Mouse (Mus musculus): ENCODE results near the gene Clptm1. TPM values are rescaled to one million over a fixed set of nuclear protein-coding genes. Genes with fewer than 3 reads are reported as not detected.

Clptm1 gene
- polyA plus RNA-seq (2014; fragmentation: Nextera tagmentation; extraction: Ambion mirVana) = 89.9 and 94.9 TPM in 2 replicates

DNA sequence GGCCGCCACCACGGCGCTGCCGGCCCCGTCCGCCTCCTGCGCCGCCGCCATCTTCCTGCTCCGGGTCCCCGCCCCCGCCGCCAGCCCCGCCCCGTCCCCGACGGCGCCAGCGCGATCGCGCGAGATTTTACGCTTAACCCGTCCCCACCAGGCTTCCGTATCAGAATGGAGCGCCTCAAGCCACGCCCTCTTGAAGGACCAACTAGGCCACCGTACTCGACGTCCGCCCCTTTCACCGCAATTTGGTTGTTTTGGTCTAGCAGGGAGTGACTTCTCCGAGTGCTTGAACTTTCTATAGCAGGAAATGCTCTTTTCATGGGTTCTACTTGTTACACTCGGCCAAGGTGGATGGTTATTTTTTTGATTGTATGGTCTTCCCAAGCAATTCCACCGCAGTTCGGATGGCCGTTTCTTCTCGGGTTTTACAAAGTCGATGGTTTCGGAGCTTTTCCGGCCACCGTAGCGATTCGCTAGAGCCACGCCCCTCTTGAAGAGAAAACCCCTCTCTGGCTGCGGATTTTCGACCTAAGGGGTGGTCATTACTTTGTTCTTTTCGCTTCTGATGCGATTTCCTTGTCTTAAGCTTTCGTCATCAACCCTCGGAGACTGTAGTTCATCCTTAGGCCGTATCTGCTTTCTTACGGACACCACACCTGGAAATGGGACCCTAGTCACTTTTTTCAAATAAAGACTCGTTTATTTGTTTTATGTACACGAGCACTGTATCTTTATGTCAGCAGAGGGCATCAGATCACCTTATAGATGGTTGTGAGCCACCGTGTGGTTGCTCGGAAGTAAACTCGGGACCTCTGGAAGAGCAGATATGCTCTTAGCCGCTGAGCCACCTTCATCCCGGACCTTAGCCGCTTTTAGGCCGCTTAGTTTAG is at the start of gene Clptm1:
Gene Clptm1, minus strand, starts transcription at position 79 of the 887 bp plus-strand sequence.
- ATAC-seq (replicated peaks; ENCODE audit: low FRiP score) = peak; percentile 78
- H3K9ac ChIP-seq (ENCODE audit: low read depth, low read length) = peak within 1 kb of the TSS; percentile 98

DNA sequence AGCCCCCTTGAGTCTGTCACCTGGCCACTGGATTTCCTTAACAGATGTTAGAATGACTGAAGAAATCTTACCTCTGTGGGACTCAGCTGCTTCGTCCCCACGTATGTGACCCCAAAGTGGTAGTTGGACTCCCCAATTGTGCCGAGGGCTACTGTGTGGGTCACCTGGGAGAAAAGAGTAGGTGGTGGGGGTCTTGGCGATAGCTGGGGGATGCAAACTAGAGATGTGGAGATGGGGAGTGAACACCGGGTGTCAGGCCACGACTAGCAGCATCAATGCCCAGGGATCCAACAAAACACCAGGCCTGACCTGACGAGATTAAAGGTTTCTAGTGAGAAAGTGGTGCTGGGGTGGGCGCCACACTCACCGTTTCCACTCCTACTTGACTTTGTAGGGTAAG is 48.8 kb upstream of the Clptm1 start:
- ATAC-seq (replicated peaks; ENCODE audit: low FRiP score) (no peak), DNase-seq (ENCODE audit: low spot score) (no peak)
- Histone ChIP-seq H3K9me3 (ENCODE audit: control insufficient read depth, low read length) (no peaks in the 10 kb centered on the region), H3K36me3 (ENCODE audit: control insufficient read depth, insufficient read depth, low read length) (peaks cover 41% of the 10 kb centered on the region), H3K4me2 (peak overlapping the region; percentile 82), H3K4me3 (ENCODE audit: low read depth, low read length) (peak overlapping the region; percentile 95), H3K27ac (ENCODE audit: low read depth, low read length) (no peak overlapping the region), H3K27me3 (replicated peaks; ENCODE audit: control insufficient read depth, insufficient read depth, low read length) (no peaks in the 10 kb centered on the region), H3K9ac (ENCODE audit: low read depth, low read length) (no peak overlapping the region; the same call in 1 of the 2 replicates), H3K4me1 (replicated peaks; ENCODE audit: control insufficient read depth, insufficient read depth, low read length) (peaks cover 15% of the 10 kb centered on the region)
- WGBS = 81% methylated on average over 9 of the region's 9 CpGs

More for the DNA sequence above, at the start of gene Clptm1:
- H3K27ac ChIP-seq (ENCODE audit: low read depth, low read length) = peak within 1 kb of the TSS; percentile 97
- peak within 1 kb of the TSS; percentile 96 for H3K4me2 ChIP-seq
- peaks cover 15% of the 10 kb centered on the region for H3K36me3 ChIP-seq (ENCODE audit: control insufficient read depth, insufficient read depth, low read length)
- H3K4me3 ChIP-seq (ENCODE audit: low read depth, low read length) = peak within 1 kb of the TSS; percentile 100
- no peaks in the 10 kb centered on the region for H3K27me3 ChIP-seq (replicated peaks; ENCODE audit: control insufficient read depth, insufficient read depth, low read length)
- H3K4me1 ChIP-seq (replicated peaks; ENCODE audit: control insufficient read depth, insufficient read depth, low read length) = peaks cover 22% of the 10 kb centered on the region
- H3K9me3 ChIP-seq (ENCODE audit: control insufficient read depth, low read length) = no peaks in the 10 kb centered on the region
- under 1% methylated on average over 60 of the region's 63 CpGs for WGBS
- DNase-seq (ENCODE audit: low spot score) = peak; percentile 95

DNA sequence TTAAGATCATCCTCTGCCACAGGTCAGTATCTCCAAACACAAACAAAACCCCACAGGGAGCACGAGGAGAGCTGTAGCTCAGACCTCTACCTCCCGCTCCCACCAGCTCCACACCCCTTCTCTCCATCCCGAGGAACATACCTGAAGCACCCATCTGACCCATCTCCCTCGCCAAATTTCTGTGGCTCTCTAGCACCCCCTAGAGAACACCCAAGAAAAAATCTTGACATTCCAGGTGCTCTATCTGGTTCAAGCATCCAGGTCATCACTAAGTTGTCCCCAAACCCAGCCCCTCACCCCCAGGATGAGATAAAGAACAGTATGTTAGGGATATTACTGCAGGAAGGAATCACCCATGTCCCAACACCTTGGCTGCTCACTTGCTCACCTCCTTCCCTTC is 48.4 kb upstream of the Clptm1 start:
- H3K9me3 ChIP-seq (ENCODE audit: control insufficient read depth, low read length) = no peaks in the 10 kb centered on the region
- no peak overlapping the region for H3K27ac ChIP-seq (ENCODE audit: low read depth, low read length)
- peaks cover 15% of the 10 kb centered on the region for H3K4me1 ChIP-seq (replicated peaks; ENCODE audit: control insufficient read depth, insufficient read depth, low read length)
- no peak for ATAC-seq (replicated peaks; ENCODE audit: low FRiP score)
- 0 out of 2 replicates have a peak overlapping the region, but pooled peaks have one; percentile 82 for H3K4me2 ChIP-seq
- DNase-seq (ENCODE audit: low spot score) = no peak
- no peaks in the 10 kb centered on the region for H3K27me3 ChIP-seq (replicated peaks; ENCODE audit: control insufficient read depth, insufficient read depth, low read length)
- WGBS = 60% methylated on average over 4 of the region's 4 CpGs
- H3K36me3 ChIP-seq (ENCODE audit: control insufficient read depth, insufficient read depth, low read length) = peaks cover 42% of the 10 kb centered on the region
- H3K9ac ChIP-seq (ENCODE audit: low read depth, low read length) = no peak overlapping the region
- peak overlapping the region; percentile 95; the same call in 1 of the 2 replicates for H3K4me3 ChIP-seq (ENCODE audit: low read depth, low read length)

GRCm38 (mm10) chr7:19712414-19712813 is 47.6 kb upstream of the Clptm1 start:
- Histone ChIP-seq H3K27me3 (replicated peaks; ENCODE audit: control insufficient read depth, insufficient read depth, low read length) (no peaks in the 10 kb centered on the region), H3K27ac (ENCODE audit: low read depth, low read length) (no peak overlapping the region), H3K4me2 (no peak overlapping the region), H3K4me3 (ENCODE audit: low read depth, low read length) (no peak overlapping the region), H3K4me1 (replicated peaks; ENCODE audit: control insufficient read depth, insufficient read depth, low read length) (peaks cover 15% of the 10 kb centered on the region), H3K9ac (ENCODE audit: low read depth, low read length) (no peak overlapping the region), H3K36me3 (ENCODE audit: control insufficient read depth, insufficient read depth, low read length) (peaks cover 47% of the 10 kb centered on the region), H3K9me3 (ENCODE audit: control insufficient read depth, low read length) (no peaks in the 10 kb centered on the region)
- DNase-seq (ENCODE audit: low spot score) (no peak), ATAC-seq (replicated peaks; ENCODE audit: low FRiP score) (no peak)
- WGBS = 76% methylated on average over 4 of the region's 4 CpGs

GRCm38 (mm10) chr7:19710650-19711049 is 45.8 kb upstream of the Clptm1 start:
- peaks cover 54% of the 10 kb centered on the region for H3K36me3 ChIP-seq (ENCODE audit: control insufficient read depth, insufficient read depth, low read length)
- 90% methylated on average over 10 of the region's 10 CpGs for WGBS

DNA sequence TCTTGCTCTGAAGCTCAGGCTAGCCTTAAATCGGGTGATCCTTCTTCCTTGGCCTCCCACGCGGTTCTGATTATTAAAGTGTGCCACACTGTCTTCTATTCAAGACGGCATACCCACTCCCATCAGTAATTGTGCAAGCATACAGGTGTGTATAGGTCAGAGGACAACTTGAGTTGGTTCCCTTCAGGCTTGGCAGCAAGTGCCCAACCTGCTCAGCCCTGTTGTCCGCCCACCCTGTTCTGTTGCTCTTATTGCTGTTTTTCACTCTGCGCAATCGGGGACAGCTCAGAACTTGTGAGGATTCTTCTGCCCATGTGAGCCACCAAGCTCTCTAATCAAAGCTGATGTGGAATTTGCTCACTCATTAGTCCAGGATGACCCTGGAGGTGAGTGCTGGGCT is 40.4 kb upstream of the Clptm1 start:
- Histone ChIP-seq H3K4me3 (ENCODE audit: low read depth, low read length) (no peak overlapping the region), H3K27ac (ENCODE audit: low read depth, low read length) (no peak overlapping the region), H3K9ac (ENCODE audit: low read depth, low read length) (no peak overlapping the region), H3K27me3 (replicated peaks; ENCODE audit: control insufficient read depth, insufficient read depth, low read length) (no peaks in the 10 kb centered on the region), H3K36me3 (ENCODE audit: control insufficient read depth, insufficient read depth, low read length) (peaks cover 53% of the 10 kb centered on the region), H3K4me1 (replicated peaks; ENCODE audit: control insufficient read depth, insufficient read depth, low read length) (peaks cover 17% of the 10 kb centered on the region), H3K4me2 (no peak overlapping the region), H3K9me3 (ENCODE audit: control insufficient read depth, low read length) (no peaks in the 10 kb centered on the region)
- 90% methylated on average over 7 of the region's 7 CpGs for WGBS
- no peak for ATAC-seq (replicated peaks; ENCODE audit: low FRiP score)
- no peak for DNase-seq (ENCODE audit: low spot score)

More at GRCm38 (mm10) chr7:19710650-19711049, 45.8 kb upstream of the Clptm1 start:
- Histone ChIP-seq H3K9ac (ENCODE audit: low read depth, low read length) (no peak overlapping the region), H3K4me3 (ENCODE audit: low read depth, low read length) (no peak overlapping the region), H3K9me3 (ENCODE audit: control insufficient read depth, low read length) (no peaks in the 10 kb centered on the region), H3K4me1 (replicated peaks; ENCODE audit: control insufficient read depth, insufficient read depth, low read length) (peaks cover 9% of the 10 kb centered on the region), H3K4me2 (no peak overlapping the region), H3K27me3 (replicated peaks; ENCODE audit: control insufficient read depth, insufficient read depth, low read length) (no peaks in the 10 kb centered on the region), H3K27ac (ENCODE audit: low read depth, low read length) (no peak overlapping the region)
- ATAC-seq (replicated peaks; ENCODE audit: low FRiP score) (no peak), DNase-seq (ENCODE audit: low spot score) (no peak)

- Histone ChIP-seq H3K4me3 (ENCODE audit: low read depth, low read length) (no peak overlapping the region), H3K27me3 (replicated peaks; ENCODE audit: control insufficient read depth, insufficient read depth, low read length) (no peaks in the 10 kb centered on the region), H3K9me3 (ENCODE audit: control insufficient read depth, low read length) (no peaks in the 10 kb centered on the region), H3K4me2 (no peak overlapping the region), H3K36me3 (ENCODE audit: control insufficient read depth, insufficient read depth, low read length) (peaks cover 45% of the 10 kb centered on the region), H3K9ac (ENCODE audit: low read depth, low read length) (no peak overlapping the region), H3K27ac (ENCODE audit: low read depth, low read length) (no peak overlapping the region), H3K4me1 (replicated peaks; ENCODE audit: control insufficient read depth, insufficient read depth, low read length) (peaks cover 24% of the 10 kb centered on the region)
- ATAC-seq (replicated peaks; ENCODE audit: low FRiP score) (no peak), DNase-seq (ENCODE audit: low spot score) (no peak)
- WGBS = 90% methylated on average over 4 of the region's 4 CpGs
Observed at GRCm38 (mm10) chr7:19704475-19704874, 39.6 kb upstream of the Clptm1 start.

- Histone ChIP-seq H3K4me1 (replicated peaks; ENCODE audit: control insufficient read depth, insufficient read depth, low read length) (peaks cover 35% of the 10 kb centered on the region), H3K36me3 (ENCODE audit: control insufficient read depth, insufficient read depth, low read length) (peaks cover 33% of the 10 kb centered on the region), H3K27me3 (replicated peaks; ENCODE audit: control insufficient read depth, insufficient read depth, low read length) (no peaks in the 10 kb centered on the region), H3K27ac (ENCODE audit: low read depth, low read length) (peak overlapping the region; percentile 15; the same call in 1 of the 2 replicates), H3K9me3 (ENCODE audit: control insufficient read depth, low read length) (no peaks in the 10 kb centered on the region), H3K4me2 (no peak overlapping the region), H3K4me3 (ENCODE audit: low read depth, low read length) (no peak overlapping the region), H3K9ac (ENCODE audit: low read depth, low read length) (no peak overlapping the region)
- 86% methylated on average over 16 of the region's 16 CpGs for WGBS
- no peak for DNase-seq (ENCODE audit: low spot score)
- no peak for ATAC-seq (replicated peaks; ENCODE audit: low FRiP score)
Observed at GRCm38 (mm10) chr7:19702859-19703555, 38.2 kb upstream of the Clptm1 start.
